Mouse (Mus musculus): ENCODE measurements around the gene Fam49a. TPM values are rescaled to one million over a fixed set of nuclear protein-coding genes. Genes with fewer than 3 reads are reported as not detected.

The Fam49a gene
- polyA plus RNA-seq, 1 experiment: 6.2 TPM

- no peak for TF ChIP-seq CTCF (IDR thresholded peaks at IDR 0.05; ENCODE audit: control insufficient read depth, insufficient read depth, low read length)
- TF ChIP-seq POLR2A (IDR thresholded peaks at IDR 0.05; ENCODE audit: borderline replicate concordance, control insufficient read depth, low read depth, low read length): no peak
- WGBS: 5% methylated on average over 6 of the region's 6 CpGs
These were observed 134.3 kb downstream of the Fam49a start for GRCm38 (mm10) chr12:12396224-12396623.

GRCm38 (mm10) chr12:12401051-12401465 lies 139.1 kb downstream of the Fam49a start:
- WGBS: 10% methylated on average over 9 of the region's 9 CpGs
- Histone ChIP-seq H3K27ac (ENCODE audit: control insufficient read depth, insufficient read depth, low read depth, low read length, poor library complexity) (no peak overlapping the region), H3K4me3 (replicated peaks; ENCODE audit: control insufficient read depth, low read depth, low read length) (no peak overlapping the region), H3K4me1 (ENCODE audit: control insufficient read depth, insufficient read depth, low read length) (no peaks in the 10 kb centered on the region)
- TF ChIP-seq CTCF (IDR thresholded peaks at IDR 0.05; ENCODE audit: control insufficient read depth, insufficient read depth, low read length): peak; percentile 62
- TF ChIP-seq POLR2A (IDR thresholded peaks at IDR 0.05; ENCODE audit: borderline replicate concordance, control insufficient read depth, low read depth, low read length): no peak

More at GRCm38 (mm10) chr12:12396224-12396623, 134.3 kb downstream of the Fam49a start:
- Histone ChIP-seq H3K4me3 (replicated peaks; ENCODE audit: control insufficient read depth, low read depth, low read length) (no peak overlapping the region), H3K4me1 (ENCODE audit: control insufficient read depth, insufficient read depth, low read length) (no peaks in the 10 kb centered on the region), H3K27ac (ENCODE audit: control insufficient read depth, insufficient read depth, low read depth, low read length, poor library complexity) (no peak overlapping the region)

GRCm38 (mm10) chr12:12401504-12401903 lies 139.6 kb downstream of the Fam49a start:
- 17% methylated on average over 15 of the region's 15 CpGs for WGBS
- no peak overlapping the region for H3K4me3 ChIP-seq (replicated peaks; ENCODE audit: control insufficient read depth, low read depth, low read length)
- H3K4me1 ChIP-seq (ENCODE audit: control insufficient read depth, insufficient read depth, low read length): no peaks in the 10 kb centered on the region
- TF ChIP-seq POLR2A (IDR thresholded peaks at IDR 0.05; ENCODE audit: borderline replicate concordance, control insufficient read depth, low read depth, low read length): no peak
- TF ChIP-seq CTCF (IDR thresholded peaks at IDR 0.05; ENCODE audit: control insufficient read depth, insufficient read depth, low read length): no peak
- no peak overlapping the region for H3K27ac ChIP-seq (ENCODE audit: control insufficient read depth, insufficient read depth, low read depth, low read length, poor library complexity)

GRCm38 (mm10) chr12:12405491-12406110 lies 143.7 kb downstream of the Fam49a start:
- no peak for TF ChIP-seq POLR2A (IDR thresholded peaks at IDR 0.05; ENCODE audit: borderline replicate concordance, control insufficient read depth, low read depth, low read length)
- no peak for TF ChIP-seq CTCF (IDR thresholded peaks at IDR 0.05; ENCODE audit: control insufficient read depth, insufficient read depth, low read length)
- Histone ChIP-seq H3K27ac (ENCODE audit: control insufficient read depth, insufficient read depth, low read depth, low read length, poor library complexity) (no peak overlapping the region), H3K4me3 (replicated peaks; ENCODE audit: control insufficient read depth, low read depth, low read length) (no peak overlapping the region), H3K4me1 (ENCODE audit: control insufficient read depth, insufficient read depth, low read length) (no peaks in the 10 kb centered on the region)
- 70% methylated on average over 10 of the region's 10 CpGs for WGBS

- H3K27ac ChIP-seq (ENCODE audit: control insufficient read depth, insufficient read depth, low read depth, low read length, poor library complexity): no peak overlapping the region
- no peak overlapping the region for H3K4me3 ChIP-seq (replicated peaks; ENCODE audit: control insufficient read depth, low read depth, low read length)
- TF ChIP-seq POLR2A (IDR thresholded peaks at IDR 0.05; ENCODE audit: borderline replicate concordance, control insufficient read depth, low read depth, low read length) (no peak), CTCF (IDR thresholded peaks at IDR 0.05; ENCODE audit: control insufficient read depth, insufficient read depth, low read length) (no peak)
- 77% methylated on average over 5 of the region's 5 CpGs for WGBS
- H3K4me1 ChIP-seq (ENCODE audit: control insufficient read depth, insufficient read depth, low read length): no peaks in the 10 kb centered on the region
These were observed 147.1 kb downstream of the Fam49a start for GRCm38 (mm10) chr12:12409044-12409443.

DNA sequence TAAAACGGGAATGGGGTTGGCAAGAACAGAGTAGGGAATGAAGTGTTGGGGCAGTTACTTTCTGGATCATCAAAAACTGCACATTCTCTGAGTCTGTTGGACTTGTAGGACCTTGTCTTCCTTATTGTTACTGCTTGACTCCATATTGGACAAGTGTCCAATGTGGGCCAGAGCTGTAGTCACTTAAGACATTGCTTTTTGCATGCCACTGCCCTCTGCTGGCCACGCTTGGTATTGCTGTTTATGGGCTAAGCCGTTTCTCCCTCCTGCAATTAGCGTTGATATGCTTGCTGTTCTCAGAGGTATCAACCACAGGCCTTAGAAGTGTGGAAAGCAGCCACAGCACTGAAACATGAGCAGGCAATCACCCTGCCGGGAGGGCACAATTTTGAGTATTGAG lies 150.7 kb downstream of the Fam49a start:
- 26% methylated on average over 5 of the region's 5 CpGs for WGBS
- no peaks in the 10 kb centered on the region; the same call in 1 of the 2 replicates for H3K4me1 ChIP-seq (ENCODE audit: control insufficient read depth, insufficient read depth, low read length)
- TF ChIP-seq POLR2A (IDR thresholded peaks at IDR 0.05; ENCODE audit: borderline replicate concordance, control insufficient read depth, low read depth, low read length): no peak
- peak; percentile 94 for TF ChIP-seq CTCF (IDR thresholded peaks at IDR 0.05; ENCODE audit: control insufficient read depth, insufficient read depth, low read length)
- H3K4me3 ChIP-seq (replicated peaks; ENCODE audit: control insufficient read depth, low read depth, low read length): no peak overlapping the region
- no peak overlapping the region for H3K27ac ChIP-seq (ENCODE audit: control insufficient read depth, insufficient read depth, low read depth, low read length, poor library complexity)

GRCm38 (mm10) chr12:12420423-12420822 lies 158.5 kb downstream of the Fam49a start:
- Histone ChIP-seq H3K4me1 (ENCODE audit: control insufficient read depth, insufficient read depth, low read length) (no peaks in the 10 kb centered on the region), H3K4me3 (replicated peaks; ENCODE audit: control insufficient read depth, low read depth, low read length) (no peak overlapping the region), H3K27ac (ENCODE audit: control insufficient read depth, insufficient read depth, low read depth, low read length, poor library complexity) (no peak overlapping the region)
- WGBS: 1% methylated on average over 2 of the region's 2 CpGs
- no peak for TF ChIP-seq POLR2A (IDR thresholded peaks at IDR 0.05; ENCODE audit: borderline replicate concordance, control insufficient read depth, low read depth, low read length)
- TF ChIP-seq CTCF (IDR thresholded peaks at IDR 0.05; ENCODE audit: control insufficient read depth, insufficient read depth, low read length): no peak

DNA sequence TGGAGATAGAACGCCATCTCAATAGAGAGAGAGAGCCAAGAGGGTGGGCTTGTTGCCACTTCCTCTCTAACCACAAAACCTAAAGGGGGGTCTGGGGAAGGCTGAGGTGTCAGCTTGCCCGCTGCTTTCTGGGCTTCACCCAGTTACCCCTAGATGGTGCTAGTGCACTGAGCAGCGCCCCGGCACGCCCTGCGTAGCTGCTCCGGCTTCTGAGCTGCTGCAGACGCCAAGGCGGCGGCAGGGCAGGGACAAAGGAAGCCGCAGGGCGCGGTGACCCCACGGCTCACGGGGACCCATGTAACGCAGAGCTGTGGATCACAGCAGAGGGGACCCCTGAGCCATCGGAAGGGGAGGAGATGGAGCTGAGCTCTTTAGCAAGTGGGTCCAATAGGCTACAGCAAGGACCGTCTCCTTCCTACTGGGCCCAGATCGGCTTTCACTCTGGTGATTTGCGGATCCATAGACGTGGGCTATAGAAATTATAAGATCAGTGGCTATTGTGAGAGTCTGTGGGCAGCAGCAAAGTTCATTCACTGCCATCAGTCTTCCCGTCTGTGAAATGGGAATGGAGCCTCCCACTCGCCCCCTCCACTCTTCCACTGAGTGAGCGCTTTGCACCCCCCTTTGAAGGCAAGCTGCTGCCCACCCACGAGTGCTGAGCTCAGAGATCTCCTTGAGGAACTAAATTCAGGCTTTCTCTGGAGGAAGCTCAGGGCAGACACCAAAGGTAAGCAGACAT lies 159.1 kb downstream of the Fam49a start:
- no peaks in the 10 kb centered on the region for H3K4me1 ChIP-seq (ENCODE audit: control insufficient read depth, insufficient read depth, low read length)
- 10% methylated on average over 25 of the region's 25 CpGs for WGBS
- peak overlapping the region; percentile 48 for H3K4me3 ChIP-seq (replicated peaks; ENCODE audit: control insufficient read depth, low read depth, low read length)
- no peak for TF ChIP-seq POLR2A (IDR thresholded peaks at IDR 0.05; ENCODE audit: borderline replicate concordance, control insufficient read depth, low read depth, low read length)
- TF ChIP-seq CTCF (IDR thresholded peaks at IDR 0.05; ENCODE audit: control insufficient read depth, insufficient read depth, low read length): peak; percentile 95
- no peak overlapping the region for H3K27ac ChIP-seq (ENCODE audit: control insufficient read depth, insufficient read depth, low read depth, low read length, poor library complexity)
